Mouse (Mus musculus) megakaryocyte, embryonic 14.5 days (primary cell): ENCODE data around the gene Ppil3.

Experiments
- FLI1 ChIP-seq: IDR thresholded peaks from 2 replicates; pipeline ENCODE4 v1.6.1; 2012; ENCODE audit warnings: low read length, inconsistent platforms, mixed read lengths
- GATA1 ChIP-seq: IDR thresholded peaks from 3 replicates; pipeline ENCODE4 v1.6.1; 2012; ENCODE audit warnings: mixed read lengths, low read length, inconsistent platforms, borderline replicate concordance

DNA sequence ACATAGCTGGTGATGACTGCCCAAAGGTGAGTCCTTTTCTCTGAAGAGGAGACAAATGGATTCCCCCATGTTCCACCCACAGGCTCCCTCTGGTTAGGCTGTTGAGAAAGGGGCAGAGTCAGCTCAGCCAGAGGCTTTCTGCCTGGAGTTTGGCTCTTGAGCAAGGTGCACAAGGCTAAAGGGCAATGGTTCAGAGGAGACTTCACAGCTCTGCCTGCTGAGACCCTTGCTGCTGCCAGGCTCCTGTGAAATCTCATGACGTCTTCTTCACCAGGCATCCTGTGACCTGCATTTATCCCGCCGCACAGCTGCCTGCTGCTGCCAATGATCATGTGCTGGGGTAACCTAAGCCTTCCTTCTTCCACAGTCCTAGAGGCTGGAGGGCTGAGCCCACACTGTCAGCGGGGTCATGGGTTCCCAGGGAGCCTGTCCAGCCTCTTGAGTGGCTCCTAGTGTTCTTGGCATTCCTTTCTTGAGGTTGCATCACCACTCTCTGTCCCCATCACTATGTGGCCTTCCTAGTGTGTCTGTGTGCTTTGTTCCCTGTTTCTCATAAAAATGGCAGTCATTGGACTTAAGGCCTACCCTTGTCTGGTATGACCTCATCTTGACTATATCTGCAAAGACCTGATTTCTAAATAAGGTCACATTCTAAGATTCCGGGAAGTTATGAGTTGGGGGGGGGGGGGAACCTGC is 62.6 kb downstream of the Ppil3 start:
- TF ChIP-seq GATA1 (no peak), FLI1 (no peak)
